In the genomic region with DNA sequence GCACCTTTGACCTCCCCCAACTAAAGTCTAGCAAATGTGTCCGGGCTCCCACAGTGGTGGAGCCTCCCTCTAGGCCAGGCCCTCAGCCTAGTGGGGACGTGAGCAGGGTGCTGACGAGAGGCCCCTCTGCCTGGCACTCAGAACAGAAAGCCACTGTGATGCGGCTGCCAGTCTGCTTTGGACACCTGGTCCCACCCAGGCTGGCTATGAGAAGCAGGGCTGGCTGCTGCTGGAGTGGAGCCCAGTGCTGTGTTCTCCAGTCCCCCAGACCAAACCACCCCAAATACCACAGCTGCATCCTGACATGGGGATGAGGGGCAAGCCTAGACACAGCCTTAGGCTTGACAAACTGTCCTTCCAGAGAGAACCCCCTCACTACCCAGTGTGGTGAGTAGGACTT, we compare ENCODE assay signal across 11 mouse cellular contexts. TPM values are rescaled to one million over a fixed set of nuclear protein-coding genes. Genes with fewer than 3 reads are reported as not detected.
A peak's percentile ranks its signal among the peaks of the same experiment; 100 is the strongest.
DNase-seq lines count a peak whose midpoint lies in the region; ATAC-seq lines count a peak whose summit lies in the region.
"Had no signal": no experiment of that assay in that cellular context is flagged by ENCODE, and none has a peak within 500 bp of the region (broad histone marks: within the 10 kb centered on the region; RNA-seq: fewer than 3 reads in every experiment).

No protein-coding gene starts in this region.

- 0 out of 2 replicates have a peak, but pooled peaks have one; percentile 12 for ATAC-seq in hindbrain, embryonic 13.5 days (ENCODE audit: low FRiP score)
- no peak for ATAC-seq in hindbrain, embryonic 12.5 days (ENCODE audit: low FRiP score)
- ATAC-seq in hematopoietic stem cell, adult 5-6 weeks (replicated peaks in 1 of 2; ENCODE audit: insufficient read depth in 1 of 2, low FRiP score in 2 of 2, low TSS enrichment in 1 of 2, low read depth in 1 of 2, poor library complexity in 2 of 2, severe bottlenecking in 2 of 2), result peak; percentile 75 to 85
- ATAC-seq in neural tube, embryonic 14.5 days (ENCODE audit: low read depth), result no peak

- 0 out of 2 replicates have a peak, but pooled peaks cover 4% of the 10 kb centered on the region for H3K27me3 ChIP-seq in hindbrain, embryonic 13.5 days
- H3K27me3 ChIP-seq in hindbrain, embryonic 12.5 days, result peaks cover 8% of the 10 kb centered on the region; the same call in 1 of the 2 replicates
- H3K27me3 ChIP-seq in neural tube, embryonic 14.5 days (ENCODE audit: control insufficient read depth, insufficient read depth, low read length), result no peaks in the 10 kb centered on the region

- peaks cover 78% of the 10 kb centered on the region for H3K4me1 ChIP-seq in hindbrain, embryonic 13.5 days (replicated peaks)
- peaks cover 61% of the 10 kb centered on the region for H3K4me1 ChIP-seq in hindbrain, embryonic 12.5 days
- peaks cover 39% of the 10 kb centered on the region for H3K4me1 ChIP-seq in neural tube, embryonic 14.5 days (ENCODE audit: control insufficient read depth, insufficient read depth, low read length)

- DNase-seq in right cerebral cortex, postnatal 14 days, result peak; percentile 47
- no peak for DNase-seq in right cerebral cortex, postnatal 36 days (ENCODE audit: low spot score in 2 of 2)
- no peak for DNase-seq in heart, adult 9 months (ENCODE audit: low spot score in 2 of 2)
- DNase-seq in urinary bladder, postnatal 10 days (ENCODE audit: low spot score), result no peak
- DNase-seq: kidney, postnatal 14 days; lung, adult 2 months had no signal

- H3K9me3 ChIP-seq in hindbrain, embryonic 13.5 days, result no peaks in the 10 kb centered on the region
- no peaks in the 10 kb centered on the region for H3K9me3 ChIP-seq in hindbrain, embryonic 12.5 days (replicated peaks)
- H3K9me3 ChIP-seq in neural tube, embryonic 14.5 days (ENCODE audit: control insufficient read depth, low read length), result no peaks in the 10 kb centered on the region
- H3K9me3 ChIP-seq: heart, embryonic 12.5 days had no signal

- no peak overlapping the region for H3K27ac ChIP-seq in hindbrain, embryonic 13.5 days
- H3K27ac ChIP-seq in hindbrain, embryonic 12.5 days, result no peak overlapping the region
- H3K27ac ChIP-seq in neural tube, embryonic 14.5 days (ENCODE audit: low read depth, low read length), result peak overlapping the region; percentile 10; the same call in 1 of the 2 replicates

- 59% methylated on average over 4 of the region's 4 CpGs for WGBS in hindbrain, embryonic 13.5 days
- 76% methylated on average over 4 of the region's 4 CpGs for WGBS in hindbrain, embryonic 12.5 days
- WGBS in neural tube, embryonic 14.5 days, result 68% methylated on average over 4 of the region's 4 CpGs

- H3K36me3 ChIP-seq in hindbrain, embryonic 13.5 days, result no peaks in the 10 kb centered on the region
- H3K36me3 ChIP-seq in hindbrain, embryonic 12.5 days, result no peaks in the 10 kb centered on the region
- H3K36me3 ChIP-seq in neural tube, embryonic 14.5 days (ENCODE audit: control insufficient read depth, insufficient read depth, low read length), result no peaks in the 10 kb centered on the region
- H3K36me3 ChIP-seq: heart, embryonic 12.5 days had no signal

- H3K4me2 ChIP-seq in hindbrain, embryonic 13.5 days, result no peak overlapping the region
- no peak overlapping the region for H3K4me2 ChIP-seq in hindbrain, embryonic 12.5 days (replicated peaks)
- H3K4me2 ChIP-seq in neural tube, embryonic 14.5 days (ENCODE audit: low read depth, low read length), result no peak overlapping the region
- H3K4me2 ChIP-seq: heart, embryonic 12.5 days had no signal

- H3K9ac ChIP-seq in hindbrain, embryonic 13.5 days, result no peak overlapping the region
- no peak overlapping the region for H3K9ac ChIP-seq in hindbrain, embryonic 12.5 days
- H3K9ac ChIP-seq in neural tube, embryonic 14.5 days (replicated peaks; ENCODE audit: low read depth, low read length), result no peak overlapping the region
- H3K9ac ChIP-seq: heart, embryonic 12.5 days had no signal

- H3K4me3 ChIP-seq in hindbrain, embryonic 13.5 days, result no peak overlapping the region
- no peak overlapping the region for H3K4me3 ChIP-seq in hindbrain, embryonic 12.5 days
- H3K4me3 ChIP-seq in neural tube, embryonic 14.5 days (ENCODE audit: low read depth, low read length), result no peak overlapping the region
- H3K4me3 ChIP-seq: heart, embryonic 12.5 days had no signal

RNA-seq across cellular contexts. Expression of gene Ccdc88c, which starts 42.4 kb away (rescaled TPM):
- 12.9 and 13.8 TPM in 2 replicates for polyA plus RNA-seq in hindbrain, embryonic 13.5 days (2015; fragmentation: Nextera tagmentation; extraction: Ambion mirVana)
- 15.0 and 17.7 TPM in 2 replicates for polyA plus RNA-seq in hindbrain, embryonic 12.5 days (2016; fragmentation: Nextera tagmentation; extraction: Ambion mirVana)
- 78.5 and 81.7 TPM in 2 replicates for total RNA-seq in hematopoietic stem cell, adult 5-6 weeks (2017)
- 13.6 and 14.6 TPM in 2 replicates for polyA plus RNA-seq in neural tube, embryonic 14.5 days (2014; fragmentation: Nextera tagmentation; extraction: Ambion mirVana)

Comparison
In these comparisons a context has a peak if more than half of its experiments do, and no peak if none do; other contexts are left out.
1. ATAC-seq: peak in hindbrain, embryonic 13.5 days (single experiment) and hematopoietic stem cell, adult 5-6 weeks (2 of 2); none in hindbrain, embryonic 12.5 days (single experiment) and neural tube, embryonic 14.5 days (single experiment).